Mouse (Mus musculus): ENCODE measurements around the gene Pheta1. TPM values are rescaled to one million over a fixed set of nuclear protein-coding genes. Genes with fewer than 3 reads are reported as not detected.
A peak's percentile ranks its signal among the peaks of the same experiment; 100 is the strongest.
"Not testable (repeated sequence)": the region's sequence is repeated elsewhere in the genome, so short reads cannot be mapped to it uniquely, and the experiment has no call there.

The Pheta1 gene
- polyA plus RNA-seq, 1 experiment from 2014 or later = 15.2 TPM

- peak; percentile 85 for DNase-seq (ENCODE audit: low spot score)
Observed at GRCm38 (mm10) chr5:121842665-121843118, 6.1 kb upstream of the Pheta1 start.

- no peak for DNase-seq (ENCODE audit: low spot score)
Observed at GRCm38 (mm10) chr5:121843138-121843905, 5.5 kb upstream of the Pheta1 start.

DNA sequence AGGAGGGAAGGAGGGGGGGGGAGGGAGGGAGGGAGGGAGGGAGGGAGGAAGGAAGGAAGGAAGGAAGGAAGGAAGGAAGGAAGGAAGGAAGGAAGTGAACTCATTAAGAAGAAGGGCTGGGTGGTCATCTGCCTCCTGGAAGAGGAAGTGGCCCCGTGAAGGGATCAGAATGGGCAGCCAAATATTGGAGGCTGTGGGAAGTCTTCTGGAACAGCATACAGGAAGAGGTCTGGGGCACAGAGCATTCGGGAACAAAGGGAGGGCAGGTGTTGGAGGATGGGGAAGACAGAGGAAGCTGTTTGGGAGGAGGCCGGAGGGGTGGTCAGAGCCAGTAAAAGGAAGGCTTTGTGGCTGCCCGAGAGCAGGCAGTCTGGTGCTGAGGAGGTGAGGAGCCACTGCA lies 3.4 kb upstream of the Pheta1 start:
- DNase-seq (ENCODE audit: low spot score) = no peak

- DNase-seq (ENCODE audit: low spot score) = no peak
Observed at GRCm38 (mm10) chr5:121846322-121846721, 2.5 kb upstream of the Pheta1 start.

- not testable (repeated sequence) for DNase-seq (ENCODE audit: low spot score)
Observed at GRCm38 (mm10) chr5:121847269-121847668, 1.5 kb upstream of the Pheta1 start.

- DNase-seq (ENCODE audit: low spot score) = peak; percentile 42
Observed at GRCm38 (mm10) chr5:121848035-121848519, 707 bp upstream of the Pheta1 start.

DNA sequence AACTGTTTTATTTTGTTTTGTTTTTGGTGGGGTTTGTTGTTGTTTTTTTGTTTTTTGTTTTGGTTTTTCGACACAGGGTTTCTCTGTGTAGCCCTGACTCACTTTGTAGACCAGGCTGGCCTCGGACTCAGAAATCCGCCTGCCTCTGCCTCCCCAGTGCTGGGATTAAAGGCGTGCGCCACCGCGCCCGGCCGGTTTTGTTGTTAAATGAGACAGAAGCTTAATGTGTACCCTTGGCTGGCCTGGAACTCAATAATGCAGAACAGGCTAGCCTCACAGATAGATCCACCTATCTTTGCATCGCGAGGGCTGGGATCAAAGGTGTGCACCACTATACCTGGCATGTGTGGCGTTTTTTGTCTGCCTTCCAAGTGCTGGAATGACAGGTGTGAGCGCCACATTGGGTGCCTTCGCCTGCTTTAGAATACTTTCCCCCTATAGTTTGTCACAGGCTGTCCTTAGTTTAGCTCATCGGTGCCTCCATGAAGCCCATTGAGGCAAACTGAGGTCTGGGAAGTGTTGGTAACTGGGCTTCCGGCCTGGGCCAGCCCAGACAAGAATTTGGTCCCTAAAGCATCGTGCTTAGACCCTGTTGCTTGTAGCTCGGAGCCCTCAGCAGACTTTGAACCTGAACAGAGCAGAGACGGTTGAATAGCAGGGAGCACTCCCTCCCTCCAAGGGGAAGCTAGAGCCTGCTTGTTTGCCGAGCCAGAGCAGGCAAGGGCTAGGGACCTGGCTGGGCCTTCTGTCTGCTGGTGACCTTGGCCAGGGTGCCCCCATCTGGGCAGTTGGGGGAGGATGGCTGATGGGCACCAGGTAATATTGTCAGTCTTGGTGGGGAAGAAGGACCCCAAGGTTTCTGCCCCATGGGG lies 930 bp downstream of the Pheta1 start:
- no peak for DNase-seq (ENCODE audit: low spot score)

- DNase-seq (ENCODE audit: low spot score) = no peak
Observed at GRCm38 (mm10) chr5:121853368-121854051, 4.7 kb downstream of the Pheta1 start.

DNA sequence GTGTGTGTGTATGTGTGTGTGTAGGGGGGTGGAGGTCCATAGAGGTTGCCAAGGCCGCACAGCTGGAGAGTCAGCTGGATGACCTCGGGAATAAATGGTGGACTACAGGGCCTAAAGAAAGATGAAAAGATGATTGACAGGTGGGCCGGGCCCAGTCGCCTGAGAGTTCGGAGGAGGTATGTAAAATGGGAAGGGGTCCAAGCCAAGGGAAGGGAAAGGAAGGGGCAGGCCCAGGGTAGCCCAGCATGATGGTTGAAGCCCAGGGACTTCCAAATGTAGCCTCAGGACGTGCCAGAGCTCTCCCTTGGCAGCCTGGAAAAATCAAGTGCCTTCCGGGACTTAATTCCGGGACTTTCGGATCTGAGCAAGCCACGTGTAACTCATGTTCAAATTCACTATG lies 6.0 kb downstream of the Pheta1 start:
- DNase-seq (ENCODE audit: low spot score) = no peak

DNA sequence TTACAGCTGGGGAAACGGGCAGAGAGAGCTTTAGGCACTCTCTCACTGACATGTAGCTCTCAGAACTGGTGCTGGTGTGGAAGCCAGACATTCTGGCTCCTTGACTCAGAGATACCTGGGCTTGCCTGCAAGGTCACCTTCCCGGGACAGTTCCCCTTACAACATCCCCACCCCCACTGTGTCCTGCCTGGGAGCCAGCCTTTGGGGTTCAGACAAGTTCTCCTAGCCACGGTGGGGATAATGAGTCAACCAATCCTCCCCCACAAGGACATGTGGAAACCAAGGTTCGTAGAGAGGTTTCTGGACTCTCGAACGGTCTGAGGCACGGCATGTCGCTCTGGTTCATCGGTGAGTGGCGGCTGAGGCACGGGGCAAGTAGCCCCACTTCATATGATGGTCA lies 8.0 kb downstream of the Pheta1 start:
- no peak for DNase-seq (ENCODE audit: low spot score)

GRCm38 (mm10) chr5:121858427-121858826 lies 9.6 kb downstream of the Pheta1 start:
- no peak for DNase-seq (ENCODE audit: low spot score)

DNA sequence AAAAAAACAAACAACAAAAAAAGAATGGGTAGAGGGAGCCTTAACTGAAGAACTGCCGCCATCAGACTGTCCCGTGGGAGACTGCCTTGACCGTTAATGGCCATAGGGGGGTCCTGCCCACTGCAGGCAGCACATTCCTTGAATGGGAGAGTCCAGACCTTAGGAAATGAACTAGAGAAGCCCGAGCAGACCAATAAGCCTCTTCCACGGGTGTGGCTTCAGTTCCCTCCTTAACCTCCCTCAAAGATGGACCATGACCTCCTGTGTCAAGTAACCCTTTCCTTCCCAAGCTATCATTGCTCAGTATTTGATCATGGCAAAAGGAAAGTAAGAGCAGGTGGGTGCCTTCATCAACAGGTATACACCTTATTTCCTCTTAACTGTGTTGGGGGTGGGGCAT lies 13.2 kb downstream of the Pheta1 start:
- DNase-seq (ENCODE audit: low spot score) = no peak

DNA sequence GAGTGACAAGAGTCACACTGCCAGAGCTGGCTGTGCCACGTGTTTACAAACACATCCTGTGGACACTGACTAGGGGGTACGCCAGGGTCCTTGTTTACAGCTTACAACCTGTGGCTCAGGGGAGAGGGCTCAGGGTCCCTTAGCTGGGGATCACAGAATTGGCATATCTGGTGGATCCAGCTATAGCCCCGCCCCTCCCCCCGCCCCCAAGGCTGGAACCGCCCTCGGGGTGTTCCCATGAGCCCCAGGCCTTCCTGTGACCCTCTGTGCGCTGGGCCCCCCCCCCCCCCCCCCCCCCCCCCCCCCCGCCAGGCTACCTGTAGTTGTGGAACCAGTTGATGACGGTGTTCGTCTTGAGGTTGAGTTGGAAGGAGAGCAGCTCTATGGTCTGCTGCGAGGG lies 15.5 kb downstream of the Pheta1 start:
- no peak for DNase-seq (ENCODE audit: low spot score)

- no peak for DNase-seq (ENCODE audit: low spot score)
Observed at GRCm38 (mm10) chr5:121867963-121868362, 19.2 kb downstream of the Pheta1 start.

- no peak for DNase-seq (ENCODE audit: low spot score)
Observed at GRCm38 (mm10) chr5:121870832-121871231, 22.0 kb downstream of the Pheta1 start.

GRCm38 (mm10) chr5:121871515-121872030 lies 22.8 kb downstream of the Pheta1 start:
- no peak for DNase-seq (ENCODE audit: low spot score)

GRCm38 (mm10) chr5:121872158-121872557 lies 23.4 kb downstream of the Pheta1 start:
- peak; percentile 33 for DNase-seq (ENCODE audit: low spot score)

- no peak for DNase-seq (ENCODE audit: low spot score)
Observed at GRCm38 (mm10) chr5:121875041-121875440, 26.3 kb downstream of the Pheta1 start.

DNA sequence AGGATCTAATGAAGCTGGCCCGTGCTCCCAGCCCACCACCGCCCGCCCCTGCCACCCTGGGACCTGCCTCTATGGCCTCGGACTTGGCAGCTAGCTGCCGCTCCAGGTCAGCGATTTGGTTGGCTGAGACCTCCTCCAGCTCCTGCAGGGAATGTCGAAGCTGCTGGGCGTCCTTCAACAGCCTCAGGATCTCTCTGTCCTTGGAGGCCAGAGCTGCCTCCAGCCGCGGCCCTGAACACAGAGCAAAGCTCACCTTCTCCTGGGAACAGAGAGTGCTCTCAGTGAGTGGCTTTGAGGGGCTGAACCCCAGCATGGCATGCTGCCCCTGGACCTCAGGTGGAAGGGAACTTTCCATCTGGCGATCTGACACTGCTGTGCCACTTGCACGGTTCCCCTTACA lies 28.1 kb downstream of the Pheta1 start:
- no peak for DNase-seq (ENCODE audit: low spot score)

DNA sequence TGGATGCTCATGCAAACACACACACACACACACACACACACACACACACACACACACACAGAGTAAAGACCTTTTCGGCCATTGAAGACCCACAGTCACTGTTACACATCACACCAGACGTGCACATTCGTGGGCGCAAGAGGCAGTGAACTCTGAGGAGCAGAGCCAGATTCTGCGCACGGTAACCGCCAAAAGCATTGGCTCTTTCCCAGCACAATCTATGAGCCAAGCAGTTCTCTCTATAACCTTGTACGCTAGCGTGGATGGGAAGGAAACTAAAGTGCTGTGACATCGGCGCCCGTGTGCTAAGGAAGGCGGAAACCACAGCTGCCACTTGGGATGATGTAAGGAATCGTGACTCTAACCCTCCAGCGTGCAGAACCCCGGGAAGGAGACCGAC lies 29.9 kb downstream of the Pheta1 start:
- no peak for DNase-seq (ENCODE audit: low spot score)

- peak; percentile 26 for DNase-seq (ENCODE audit: low spot score)
Observed at GRCm38 (mm10) chr5:121879211-121879610, 30.4 kb downstream of the Pheta1 start.

Measured in thymus, postnatal 0 days (tissue).